Mouse (Mus musculus) myocyte (in vitro differentiated cells): ENCODE measurements at regions not wholly inside any gene's neighbourhood (a gene's known extent, or its start where the extent isn't known, plus 50 kb on each side); places are given as distances from the start of the nearest gene placed in this dataset.

Source experiments
- H3K27me3 ChIP-seq: one replicate; pipeline ENCODE4 v1.6.1; 2011; ENCODE audit not compliant: control insufficient read depth, insufficient read depth, insufficient read length
- H3K36me3 ChIP-seq: one replicate; pipeline ENCODE4 v1.6.1; 2011; ENCODE audit not compliant: control insufficient read depth, insufficient read depth
- H3K4me2 ChIP-seq: one replicate; pipeline ENCODE4 v1.6.1; 2011; ENCODE audit warnings: low read depth, control low read depth
- H3K4me3 ChIP-seq: one replicate; pipeline ENCODE4 v1.5.1; 2011; ENCODE audit warnings: mild to moderate bottlenecking, control low read depth, moderate library complexity
- H3K79me2 ChIP-seq: one replicate; pipeline ENCODE4 v1.6.1; 2011; ENCODE audit not compliant: control insufficient read depth, insufficient read depth
- H3ac ChIP-seq: one replicate; pipeline ENCODE4 v1.6.1; 2011; ENCODE audit not compliant: control insufficient read depth, insufficient read length
- CEBPB ChIP-seq: IDR thresholded peaks from 2 replicates; pipeline ENCODE4 v1.6.1; 2011; ENCODE audit warnings: mild to moderate bottlenecking, moderate library complexity; ENCODE audit not compliant: poor library complexity, insufficient read depth, severe bottlenecking
- E2F4 ChIP-seq: IDR thresholded peaks from one replicate; pipeline ENCODE4 v1.6.1; 2011; ENCODE audit warnings: mild to moderate bottlenecking, control low read depth, moderate library complexity; ENCODE audit not compliant: insufficient read depth
- MAX ChIP-seq: IDR thresholded peaks from one replicate; pipeline ENCODE4 v1.6.1; 2011; ENCODE audit warnings: low read depth, mild to moderate bottlenecking, control low read depth
- MYOD1 ChIP-seq, 3 experiments: IDR thresholded peaks; one replicate each; pipeline ENCODE4 v1.6.1; 2011; ENCODE audit warnings: control low read depth in 2 of 3, low read depth in 2 of 3, mild to moderate bottlenecking in 2 of 3, moderate library complexity in 1 of 3; ENCODE audit not compliant: insufficient read length in 2 of 3, control insufficient read depth in 1 of 3
- MYOG ChIP-seq, 3 experiments: IDR thresholded peaks; one replicate each; pipeline ENCODE4 v1.6.1; 2011; ENCODE audit warnings: control low read depth in 2 of 3, low read depth in 2 of 3, mild to moderate bottlenecking in 2 of 3; ENCODE audit not compliant: insufficient read length in 2 of 3, control insufficient read depth in 1 of 3, insufficient read depth in 1 of 3
- POLR2A ChIP-seq: IDR thresholded peaks from one replicate; pipeline ENCODE4 v1.6.1; 2011; ENCODE audit warnings: low read depth, mild to moderate bottlenecking, control low read depth, moderate library complexity; ENCODE audit not compliant: insufficient read length
- POLR2AphosphoS2 ChIP-seq: IDR thresholded peaks from one replicate; pipeline ENCODE4 v1.6.1; 2011; ENCODE audit warnings: low read depth, control low read depth; ENCODE audit not compliant: insufficient read length
- REST ChIP-seq: IDR thresholded peaks from one replicate; pipeline ENCODE4 v1.6.1; 2011; ENCODE audit warnings: mild to moderate bottlenecking, control low read depth, moderate library complexity; ENCODE audit not compliant: insufficient read depth, insufficient read length
- SRF ChIP-seq: IDR thresholded peaks from one replicate; pipeline ENCODE4 v1.6.1; 2011; ENCODE audit warnings: low read depth; ENCODE audit not compliant: control insufficient read depth, insufficient read length
- TCF12 ChIP-seq: IDR thresholded peaks from one replicate; pipeline ENCODE4 v1.6.1; 2011; ENCODE audit warnings: mild to moderate bottlenecking, control low read depth; ENCODE audit not compliant: poor library complexity, insufficient read depth, severe bottlenecking
- TCF3 ChIP-seq: IDR thresholded peaks from one replicate; pipeline ENCODE4 v1.6.1; 2011; ENCODE audit warnings: low read depth, control low read depth; ENCODE audit not compliant: insufficient read length
- USF1 ChIP-seq: IDR thresholded peaks from one replicate; pipeline ENCODE4 v1.6.1; 2011; ENCODE audit warnings: low read depth, mild to moderate bottlenecking, control low read depth, moderate library complexity

- Histone ChIP-seq H3K36me3 (no peaks in the 10 kb centered on the region), H3ac (no peak overlapping the region), H3K79me2 (no peaks in the 10 kb centered on the region), H3K4me2 (no peak overlapping the region), H3K4me3 (no peak overlapping the region), H3K27me3 (no peaks in the 10 kb centered on the region)
- no peak for TF ChIP-seq MYOD1 (IDR thresholded peaks at IDR 0.05; ENCODE audit: control insufficient read depth in 1 of 3, insufficient read length in 2 of 3, low read depth in 2 of 3)
- no peak for TF ChIP-seq CEBPB
These were observed 160.1 kb upstream of the Tmem161b start for GRCm38 (mm10) chr13:84061820-84062480.

GRCm38 (mm10) chr13:84062616-84063015 lies 159.5 kb upstream of the Tmem161b start:
- Histone ChIP-seq H3K36me3 (no peaks in the 10 kb centered on the region), H3K27me3 (no peaks in the 10 kb centered on the region), H3K4me3 (no peak overlapping the region), H3K4me2 (no peak overlapping the region), H3ac (no peak overlapping the region), H3K79me2 (no peaks in the 10 kb centered on the region)
- TF ChIP-seq USF1: no peak
- no peak for TF ChIP-seq TCF3
- no peak for TF ChIP-seq MYOD1 (IDR thresholded peaks at IDR 0.05; ENCODE audit: control insufficient read depth in 1 of 3, insufficient read length in 2 of 3, low read depth in 2 of 3)
- TF ChIP-seq POLR2A: no peak

- H3K27me3 ChIP-seq: no peaks in the 10 kb centered on the region
- no peak overlapping the region for H3K4me2 ChIP-seq
- no peaks in the 10 kb centered on the region for H3K36me3 ChIP-seq
- TF ChIP-seq REST: no peak
- TF ChIP-seq CEBPB: no peak
- no peak for TF ChIP-seq MYOG (IDR thresholded peaks at IDR 0.05; ENCODE audit: control insufficient read depth in 1 of 3, insufficient read depth in 1 of 3, insufficient read length in 2 of 3, low read depth in 2 of 3)
- no peak for TF ChIP-seq MAX
- TF ChIP-seq USF1: no peak
- TF ChIP-seq MYOD1 (IDR thresholded peaks at IDR 0.05; ENCODE audit: control insufficient read depth in 1 of 3, insufficient read length in 2 of 3, low read depth in 2 of 3): no peak
- TF ChIP-seq SRF: no peak
- no peak for TF ChIP-seq POLR2A
- no peak for TF ChIP-seq TCF3
- TF ChIP-seq E2F4: no peak
- TF ChIP-seq TCF12: no peak
- no peak for TF ChIP-seq POLR2AphosphoS2
- H3K79me2 ChIP-seq: no peaks in the 10 kb centered on the region
- H3ac ChIP-seq: no peak overlapping the region
- no peak overlapping the region for H3K4me3 ChIP-seq
These were observed 158.7 kb upstream of the Tmem161b start for GRCm38 (mm10) chr13:84063406-84063805.

- Histone ChIP-seq H3ac (no peak overlapping the region), H3K4me3 (no peak overlapping the region), H3K27me3 (no peaks in the 10 kb centered on the region), H3K4me2 (no peak overlapping the region), H3K36me3 (no peaks in the 10 kb centered on the region), H3K79me2 (no peaks in the 10 kb centered on the region)
- no peak for TF ChIP-seq TCF12
- TF ChIP-seq MYOG (IDR thresholded peaks at IDR 0.05; ENCODE audit: control insufficient read depth in 1 of 3, insufficient read depth in 1 of 3, insufficient read length in 2 of 3, low read depth in 2 of 3): no peak
- no peak for TF ChIP-seq TCF3
- TF ChIP-seq MYOD1 (IDR thresholded peaks at IDR 0.05; ENCODE audit: control insufficient read depth in 1 of 3, insufficient read length in 2 of 3, low read depth in 2 of 3): no peak
- no peak for TF ChIP-seq MAX
- TF ChIP-seq POLR2AphosphoS2: no peak
- TF ChIP-seq POLR2A: no peak
- no peak for TF ChIP-seq CEBPB
- TF ChIP-seq SRF: no peak
- no peak for TF ChIP-seq USF1
- no peak for TF ChIP-seq REST
- no peak for TF ChIP-seq E2F4
These were observed 157.7 kb upstream of the Tmem161b start for GRCm38 (mm10) chr13:84064291-84064940.

GRCm38 (mm10) chr13:84065256-84065898 lies 156.7 kb upstream of the Tmem161b start:
- Histone ChIP-seq H3ac (no peak overlapping the region), H3K79me2 (no peaks in the 10 kb centered on the region), H3K36me3 (no peaks in the 10 kb centered on the region), H3K4me3 (no peak overlapping the region), H3K4me2 (no peak overlapping the region), H3K27me3 (no peaks in the 10 kb centered on the region)
- TF ChIP-seq E2F4 (no peak), POLR2A (no peak), TCF3 (no peak), MAX (no peak), MYOG (IDR thresholded peaks at IDR 0.05; ENCODE audit: control insufficient read depth in 1 of 3, insufficient read depth in 1 of 3, insufficient read length in 2 of 3, low read depth in 2 of 3) (no peak), SRF (no peak), REST (no peak), POLR2AphosphoS2 (no peak)
